Mouse (Mus musculus): ENCODE results near the gene Lrrc30. TPM values are rescaled to one million over a fixed set of nuclear protein-coding genes. Genes with fewer than 3 reads are reported as not detected.

Gene Lrrc30
- total RNA-seq, 1 experiment: not detected

DNA sequence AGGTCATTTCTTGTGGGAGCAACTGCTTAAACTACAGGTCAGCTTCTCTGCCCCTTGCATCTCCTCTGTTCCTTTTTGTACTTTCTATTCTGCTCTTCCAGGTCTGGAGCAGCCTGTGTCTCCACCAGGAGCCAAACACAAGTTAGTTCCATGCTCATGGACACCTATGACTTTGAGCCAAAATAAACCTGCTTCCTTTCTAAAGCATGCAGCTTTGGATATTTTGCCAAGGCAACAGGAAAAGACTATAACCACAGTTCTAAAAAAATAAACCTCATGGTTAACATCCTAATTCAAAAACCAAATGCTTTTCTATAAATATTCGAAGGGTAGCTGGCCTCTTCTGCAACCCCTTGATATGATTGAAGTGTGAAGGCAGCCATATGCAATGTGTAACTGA lies 19.9 kb downstream of the Lrrc30 start:
- H3K9ac ChIP-seq (ENCODE audit: insufficient read depth, low read depth, low read length, poor library complexity, severe bottlenecking): no peak overlapping the region
- H3K36me3 ChIP-seq (ENCODE audit: control insufficient read depth, insufficient read depth, low read length, poor library complexity, severe bottlenecking): no peaks in the 10 kb centered on the region
- H3K4me1 ChIP-seq (ENCODE audit: control insufficient read depth in 2 of 2, insufficient read depth in 2 of 2, low read length in 2 of 2, poor library complexity in 1 of 2): no peaks in the 10 kb centered on the region
- H3K27ac ChIP-seq (ENCODE audit: insufficient read depth, low read depth, low read length, poor library complexity, severe bottlenecking): no peak overlapping the region
- H3K4me3 ChIP-seq (ENCODE audit: insufficient read depth in 1 of 2, low read depth in 1 of 2, low read length in 2 of 2, poor library complexity in 1 of 2, severe bottlenecking in 1 of 2): no peak overlapping the region
- no peak for DNase-seq (ENCODE audit: low read depth, low spot score)
- in situ Hi-C loops (cut with MboI; ENCODE audit: low sequenced_read_pairs in 2 of 2, unreplicated experiment in 2 of 2): no loop called here
- no peaks in the 10 kb centered on the region for H3K9me3 ChIP-seq (ENCODE audit: control insufficient read depth, insufficient read depth, low read depth, low read length)
- TF ChIP-seq HCFC1 (IDR thresholded peaks at IDR 0.05; ENCODE audit: borderline replicate concordance, insufficient read depth, low read length) (no peak), MAFK (IDR thresholded peaks at IDR 0.05; ENCODE audit: insufficient read depth, low read depth, low read length) (no peak), ZC3H11A (IDR thresholded peaks at IDR 0.05; ENCODE audit: borderline replicate concordance, low read depth, low read length) (no peak), CHD2 (IDR thresholded peaks at IDR 0.05; ENCODE audit: low read depth, low read length) (no peak), ZNF384 (IDR thresholded peaks at IDR 0.05; ENCODE audit: low read depth, low read length) (no peak)

DNA sequence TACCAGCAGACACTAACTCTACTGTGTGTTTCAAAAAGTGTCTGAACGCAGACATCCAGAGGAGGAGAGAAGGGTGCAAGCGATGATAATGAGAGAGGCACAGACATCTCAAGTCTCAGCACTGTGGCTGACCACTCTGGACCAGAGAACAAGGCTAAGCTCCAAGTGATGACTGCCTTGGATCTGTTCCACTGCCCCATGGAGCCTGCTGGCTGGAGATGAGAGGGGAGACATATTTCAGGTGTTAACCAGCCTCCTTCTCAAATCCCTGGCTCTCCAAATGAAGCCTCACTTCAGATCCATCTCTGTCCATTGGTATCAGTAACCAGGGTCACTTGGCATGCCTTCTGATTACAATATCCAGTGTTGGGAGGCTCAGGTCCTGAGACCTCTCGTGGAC lies 20.4 kb downstream of the Lrrc30 start:
- in situ Hi-C loops (cut with MboI; ENCODE audit: low sequenced_read_pairs in 2 of 2, unreplicated experiment in 2 of 2): no loop called here
- no peak for TF ChIP-seq HCFC1 (IDR thresholded peaks at IDR 0.05; ENCODE audit: borderline replicate concordance, insufficient read depth, low read length)
- no peak for TF ChIP-seq CHD2 (IDR thresholded peaks at IDR 0.05; ENCODE audit: low read depth, low read length)
- no peak for TF ChIP-seq MAFK (IDR thresholded peaks at IDR 0.05; ENCODE audit: insufficient read depth, low read depth, low read length)
- TF ChIP-seq ZNF384 (IDR thresholded peaks at IDR 0.05; ENCODE audit: low read depth, low read length): no peak
- TF ChIP-seq ZC3H11A (IDR thresholded peaks at IDR 0.05; ENCODE audit: borderline replicate concordance, low read depth, low read length): no peak
- no peak overlapping the region for H3K27ac ChIP-seq (ENCODE audit: insufficient read depth, low read depth, low read length, poor library complexity, severe bottlenecking)

DNA sequence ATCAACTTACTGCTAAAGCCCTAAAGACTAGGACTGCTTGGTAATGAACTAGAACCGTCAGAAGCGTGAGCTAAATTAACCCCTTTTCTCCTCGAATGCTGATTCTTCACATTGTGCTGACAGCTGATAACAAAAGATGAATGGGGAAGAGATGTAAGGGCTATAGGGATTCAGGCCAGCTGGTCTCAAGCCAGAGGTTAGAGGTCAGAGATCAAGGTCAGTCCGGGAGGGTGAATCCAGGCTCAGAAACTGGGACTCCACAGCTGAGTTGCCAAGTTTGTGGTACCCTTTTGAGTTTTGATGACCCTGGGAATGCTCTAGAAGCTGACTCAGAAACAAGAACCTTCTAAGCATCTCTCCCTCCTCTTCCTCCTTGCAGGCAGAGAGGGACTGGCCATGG lies 28.1 kb downstream of the Lrrc30 start:
- Histone ChIP-seq H3K36me3 (ENCODE audit: control insufficient read depth, insufficient read depth, low read length, poor library complexity, severe bottlenecking) (no peaks in the 10 kb centered on the region), H3K9me3 (ENCODE audit: control insufficient read depth, insufficient read depth, low read depth, low read length) (no peaks in the 10 kb centered on the region), H3K4me3 (ENCODE audit: insufficient read depth in 1 of 2, low read depth in 1 of 2, low read length in 2 of 2, poor library complexity in 1 of 2, severe bottlenecking in 1 of 2) (no peak overlapping the region), H3K9ac (ENCODE audit: insufficient read depth, low read depth, low read length, poor library complexity, severe bottlenecking) (no peak overlapping the region), H3K27ac (ENCODE audit: insufficient read depth, low read depth, low read length, poor library complexity, severe bottlenecking) (no peak overlapping the region), H3K4me1 (ENCODE audit: control insufficient read depth in 2 of 2, insufficient read depth in 2 of 2, low read length in 2 of 2, poor library complexity in 1 of 2) (no peaks in the 10 kb centered on the region)
- in situ Hi-C loops (cut with MboI; ENCODE audit: low sequenced_read_pairs in 2 of 2, unreplicated experiment in 2 of 2): no loop called here
- no peak for TF ChIP-seq MAFK (IDR thresholded peaks at IDR 0.05; ENCODE audit: insufficient read depth, low read depth, low read length)
- TF ChIP-seq ZNF384 (IDR thresholded peaks at IDR 0.05; ENCODE audit: low read depth, low read length): no peak
- no peak for TF ChIP-seq ZC3H11A (IDR thresholded peaks at IDR 0.05; ENCODE audit: borderline replicate concordance, low read depth, low read length)
- no peak for TF ChIP-seq HCFC1 (IDR thresholded peaks at IDR 0.05; ENCODE audit: borderline replicate concordance, insufficient read depth, low read length)
- no peak for TF ChIP-seq CHD2 (IDR thresholded peaks at IDR 0.05; ENCODE audit: low read depth, low read length)
- DNase-seq (ENCODE audit: low read depth, low spot score): no peak

More for the DNA sequence above, 20.4 kb downstream of the Lrrc30 start:
- Histone ChIP-seq H3K4me3 (ENCODE audit: insufficient read depth in 1 of 2, low read depth in 1 of 2, low read length in 2 of 2, poor library complexity in 1 of 2, severe bottlenecking in 1 of 2) (no peak overlapping the region), H3K9me3 (ENCODE audit: control insufficient read depth, insufficient read depth, low read depth, low read length) (no peaks in the 10 kb centered on the region), H3K4me1 (ENCODE audit: control insufficient read depth in 2 of 2, insufficient read depth in 2 of 2, low read length in 2 of 2, poor library complexity in 1 of 2) (no peaks in the 10 kb centered on the region), H3K36me3 (ENCODE audit: control insufficient read depth, insufficient read depth, low read length, poor library complexity, severe bottlenecking) (no peaks in the 10 kb centered on the region), H3K9ac (ENCODE audit: insufficient read depth, low read depth, low read length, poor library complexity, severe bottlenecking) (no peak overlapping the region)
- no peak for DNase-seq (ENCODE audit: low read depth, low spot score)

DNA sequence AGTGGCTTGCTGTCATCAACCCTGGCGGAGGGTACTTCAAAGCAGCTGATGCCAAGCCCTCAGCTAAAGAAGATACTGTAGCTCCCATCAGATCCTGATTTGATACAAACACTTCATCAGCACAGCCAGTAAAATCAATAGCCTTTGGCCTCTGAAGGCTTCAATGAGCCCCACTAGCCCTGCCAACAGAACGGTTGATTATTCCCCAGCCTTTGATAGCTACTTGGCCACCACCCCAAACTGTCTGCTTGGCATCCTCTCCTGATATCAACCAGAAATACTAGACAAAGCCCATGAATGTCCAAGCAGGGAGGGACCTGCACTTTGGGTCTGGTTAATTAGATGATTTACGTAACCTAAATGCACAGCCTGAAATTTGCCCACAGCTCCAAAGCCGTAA lies 30.0 kb downstream of the Lrrc30 start:
- Histone ChIP-seq H3K4me3 (ENCODE audit: insufficient read depth in 1 of 2, low read depth in 1 of 2, low read length in 2 of 2, poor library complexity in 1 of 2, severe bottlenecking in 1 of 2) (no peak overlapping the region), H3K9me3 (ENCODE audit: control insufficient read depth, insufficient read depth, low read depth, low read length) (no peaks in the 10 kb centered on the region), H3K4me1 (ENCODE audit: control insufficient read depth in 2 of 2, insufficient read depth in 2 of 2, low read length in 2 of 2, poor library complexity in 1 of 2) (no peaks in the 10 kb centered on the region), H3K9ac (ENCODE audit: insufficient read depth, low read depth, low read length, poor library complexity, severe bottlenecking) (no peak overlapping the region), H3K36me3 (ENCODE audit: control insufficient read depth, insufficient read depth, low read length, poor library complexity, severe bottlenecking) (no peaks in the 10 kb centered on the region), H3K27ac (ENCODE audit: insufficient read depth, low read depth, low read length, poor library complexity, severe bottlenecking) (no peak overlapping the region)
- in situ Hi-C loops (cut with MboI; ENCODE audit: low sequenced_read_pairs in 2 of 2, unreplicated experiment in 2 of 2): no loop called here
- no peak for DNase-seq (ENCODE audit: low read depth, low spot score)
- TF ChIP-seq ZC3H11A (IDR thresholded peaks at IDR 0.05; ENCODE audit: borderline replicate concordance, low read depth, low read length) (no peak), CHD2 (IDR thresholded peaks at IDR 0.05; ENCODE audit: low read depth, low read length) (no peak)

DNA sequence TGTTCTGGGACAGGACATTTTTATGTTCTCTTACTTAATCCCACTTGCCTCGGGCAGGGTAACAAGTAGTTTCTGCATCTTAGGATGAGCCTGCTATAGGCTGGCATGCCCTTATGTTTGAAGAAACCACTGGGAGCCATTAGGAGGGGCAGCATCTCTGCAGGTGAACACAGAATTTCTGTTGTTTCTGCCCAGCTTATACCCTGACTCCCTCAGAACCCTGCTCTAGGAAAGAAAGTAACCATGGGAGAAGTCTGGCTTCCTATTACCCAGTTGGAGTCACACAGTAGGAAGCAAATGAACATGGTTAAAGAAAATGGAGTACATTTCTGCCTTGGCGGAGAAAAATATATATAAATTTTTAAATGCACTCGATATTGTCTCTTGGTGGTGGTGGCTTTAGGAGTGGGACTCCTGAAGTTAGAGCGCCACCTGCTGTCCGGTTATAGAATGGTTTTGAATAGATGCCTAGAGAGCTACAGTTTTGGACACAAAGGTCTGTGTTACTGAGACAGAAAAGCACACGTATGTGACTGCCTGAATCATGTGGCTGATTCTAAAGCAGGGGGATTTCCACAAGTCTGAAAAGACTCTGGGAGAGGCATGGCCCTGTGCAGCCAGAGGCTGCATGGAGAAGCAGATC lies 47.5 kb downstream of the Lrrc30 start:
- Histone ChIP-seq H3K4me1 (ENCODE audit: control insufficient read depth in 2 of 2, insufficient read depth in 2 of 2, low read length in 2 of 2, poor library complexity in 1 of 2) (no peaks in the 10 kb centered on the region), H3K4me3 (ENCODE audit: insufficient read depth in 1 of 2, low read depth in 1 of 2, low read length in 2 of 2, poor library complexity in 1 of 2, severe bottlenecking in 1 of 2) (no peak overlapping the region), H3K9me3 (ENCODE audit: control insufficient read depth, insufficient read depth, low read depth, low read length) (no peaks in the 10 kb centered on the region), H3K9ac (ENCODE audit: insufficient read depth, low read depth, low read length, poor library complexity, severe bottlenecking) (no peak overlapping the region), H3K36me3 (ENCODE audit: control insufficient read depth, insufficient read depth, low read length, poor library complexity, severe bottlenecking) (no peaks in the 10 kb centered on the region), H3K27ac (ENCODE audit: insufficient read depth, low read depth, low read length, poor library complexity, severe bottlenecking) (no peak overlapping the region)
- peak; percentile 29 for DNase-seq (ENCODE audit: low read depth, low spot score)
- TF ChIP-seq HCFC1 (IDR thresholded peaks at IDR 0.05; ENCODE audit: borderline replicate concordance, insufficient read depth, low read length) (no peak), MAFK (IDR thresholded peaks at IDR 0.05; ENCODE audit: insufficient read depth, low read depth, low read length) (no peak), ZNF384 (IDR thresholded peaks at IDR 0.05; ENCODE audit: low read depth, low read length) (no peak), ZC3H11A (IDR thresholded peaks at IDR 0.05; ENCODE audit: borderline replicate concordance, low read depth, low read length) (peak; percentile 70; the same call in 1 of the 2 replicates), CHD2 (IDR thresholded peaks at IDR 0.05; ENCODE audit: low read depth, low read length) (no peak)
- in situ Hi-C loops (cut with MboI; ENCODE audit: low sequenced_read_pairs in 2 of 2, unreplicated experiment in 2 of 2): no loop called here

Measured in ES-E14 (cell line).